Mouse (Mus musculus) myocyte (in vitro differentiated cells): ENCODE measurements at regions not wholly inside any gene's neighbourhood (a gene's known extent, or its start where the extent isn't known, plus 50 kb on each side); places are given as distances from the start of the nearest gene placed in this dataset.

Source experiments
- E2F4 ChIP-seq: IDR thresholded peaks from one replicate; pipeline ENCODE4 v1.6.1; 2011; ENCODE audit warnings: mild to moderate bottlenecking, control low read depth, moderate library complexity; ENCODE audit not compliant: insufficient read depth
- MAX ChIP-seq: IDR thresholded peaks from one replicate; pipeline ENCODE4 v1.6.1; 2011; ENCODE audit warnings: low read depth, mild to moderate bottlenecking, control low read depth
- MYOD1 ChIP-seq, 3 experiments: IDR thresholded peaks; one replicate each; pipeline ENCODE4 v1.6.1; 2011; ENCODE audit warnings: control low read depth in 2 of 3, low read depth in 2 of 3, mild to moderate bottlenecking in 2 of 3, moderate library complexity in 1 of 3; ENCODE audit not compliant: insufficient read length in 2 of 3, control insufficient read depth in 1 of 3
- POLR2A ChIP-seq: IDR thresholded peaks from one replicate; pipeline ENCODE4 v1.6.1; 2011; ENCODE audit warnings: low read depth, mild to moderate bottlenecking, control low read depth, moderate library complexity; ENCODE audit not compliant: insufficient read length
- POLR2AphosphoS2 ChIP-seq: IDR thresholded peaks from one replicate; pipeline ENCODE4 v1.6.1; 2011; ENCODE audit warnings: low read depth, control low read depth; ENCODE audit not compliant: insufficient read length
- USF1 ChIP-seq: IDR thresholded peaks from one replicate; pipeline ENCODE4 v1.6.1; 2011; ENCODE audit warnings: low read depth, mild to moderate bottlenecking, control low read depth, moderate library complexity

- TF ChIP-seq MAX = no peak
- no peak for TF ChIP-seq POLR2A
- TF ChIP-seq MYOD1 (IDR thresholded peaks at IDR 0.05; ENCODE audit: control insufficient read depth in 1 of 3, insufficient read length in 2 of 3, low read depth in 2 of 3) = no peak
- no peak for TF ChIP-seq POLR2AphosphoS2
- TF ChIP-seq E2F4 = no peak
- TF ChIP-seq USF1 = no peak
Measured at GRCm38 (mm10) chr4:95143130-95143529, 91.1 kb upstream of the Jun start.
